Comparison of ENCODE assay signal across 27 mouse cellular contexts in the genomic region with DNA sequence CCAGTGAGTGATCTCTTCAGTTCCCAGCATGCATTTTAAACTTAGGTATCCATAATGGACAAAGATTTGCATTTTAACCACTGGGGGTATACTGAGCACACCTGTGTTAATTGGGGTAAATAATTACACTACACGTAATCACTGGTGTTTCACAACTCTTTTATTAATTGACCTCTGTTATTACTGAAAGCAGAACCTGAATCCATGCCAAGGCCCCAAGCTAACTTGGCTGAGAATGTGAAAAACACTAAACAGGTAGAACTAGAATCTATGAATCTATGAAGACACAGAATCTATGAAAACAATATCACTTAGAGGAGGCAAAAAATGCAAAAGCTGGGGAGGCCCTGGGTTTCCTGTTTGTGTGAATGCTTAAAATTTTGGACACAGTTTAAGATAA. TPM values are rescaled to one million over a fixed set of nuclear protein-coding genes. Genes with fewer than 3 reads are reported as not detected.
A peak's percentile ranks its signal among the peaks of the same experiment; 100 is the strongest.
DNase-seq lines count a peak whose midpoint lies in the region; ATAC-seq and TF ChIP-seq lines count a peak whose summit lies in the region.
"Had no signal": no experiment of that assay in that cellular context is flagged by ENCODE, and none has a peak within 500 bp of the region (broad histone marks: within the 10 kb centered on the region; RNA-seq: fewer than 3 reads in every experiment).

No protein-coding gene starts in this region.

- H3K36me3 ChIP-seq in kidney, adult 2 months (ENCODE audit: control insufficient read depth, insufficient read depth, low read length), result peaks cover 36% of the 10 kb centered on the region
- peaks cover 85% of the 10 kb centered on the region for H3K36me3 ChIP-seq in kidney, embryonic 14.5 days (ENCODE audit: control insufficient read depth, insufficient read depth, low read length)
- H3K36me3 ChIP-seq in liver, adult 2 months (ENCODE audit: control insufficient read depth, insufficient read depth, low read length), result peaks cover 90% of the 10 kb centered on the region
- H3K36me3 ChIP-seq in liver, embryonic 11.5 days (ENCODE audit: control insufficient read depth, insufficient read depth, low read length), result peaks cover 19% of the 10 kb centered on the region; the same call in 1 of the 2 replicates

- peaks cover 8% of the 10 kb centered on the region; the same call in 1 of the 2 replicates for H3K4me1 ChIP-seq in kidney, adult 2 months (ENCODE audit: control insufficient read depth, insufficient read depth, low read length)
- H3K4me1 ChIP-seq in kidney, embryonic 14.5 days (ENCODE audit: control insufficient read depth, insufficient read depth, low read length), result no peaks in the 10 kb centered on the region
- peaks cover 22% of the 10 kb centered on the region for H3K4me1 ChIP-seq in liver, adult 2 months (ENCODE audit: control insufficient read depth, insufficient read depth, low read length)
- no peaks in the 10 kb centered on the region for H3K4me1 ChIP-seq in liver, embryonic 11.5 days (replicated peaks; ENCODE audit: control insufficient read depth, insufficient read depth, low read length)
- H3K4me1 ChIP-seq: embryonic facial prominence, embryonic 13.5 days; embryonic facial prominence, embryonic 15.5 days had no signal

- peak; percentile 76 for DNase-seq in kidney, adult 2 months
- peak; percentile 37 for DNase-seq in kidney, postnatal 14 days
- no peak for DNase-seq in kidney, adult 11 months
- DNase-seq in liver, adult 2 months (ENCODE audit: extremely low read depth, low read depth, low spot score), result peak; percentile 59
- DNase-seq in liver, embryonic 11.5 days (ENCODE audit: low spot score), result no peak
- DNase-seq: adrenal gland, adult 2 months; adrenal gland, postnatal 10 days; adrenal gland, postnatal 25 days; cerebellum, adult 11 months; cerebellum, adult 18-20 months; cerebellum, adult 8-10 months; cerebellum, adult 9-11 months; cerebellum, postnatal 14 days; cerebellum, postnatal 36 days; embryo, embryonic 11 days had no signal

- 34% methylated on average over 1 of the region's 1 CpGs for WGBS in kidney, adult 2 months
- 92% methylated on average over 1 of the region's 1 CpGs for WGBS in kidney, embryonic 14.5 days
- WGBS in liver, adult 2 months, result 26% methylated on average over 1 of the region's 1 CpGs
- WGBS in liver, embryonic 11.5 days, result 82% methylated on average over 1 of the region's 1 CpGs

- TF ChIP-seq CTCF in kidney, adult 2 months (conservative IDR thresholded peaks at IDR 0.05; ENCODE audit: insufficient read depth, insufficient read length, low read depth, low read length), result no peak
- no peak for TF ChIP-seq CTCF in liver, adult 2 months (IDR thresholded peaks at IDR 0.05; ENCODE audit: low read depth, low read length)

- H3K9me3 ChIP-seq in kidney, embryonic 14.5 days (ENCODE audit: control insufficient read depth, low read length), result no peaks in the 10 kb centered on the region
- H3K9me3 ChIP-seq in liver, embryonic 11.5 days (ENCODE audit: control insufficient read depth, low read length), result no peaks in the 10 kb centered on the region
- H3K9me3 ChIP-seq: embryonic facial prominence, embryonic 13.5 days; embryonic facial prominence, embryonic 15.5 days; forebrain, embryonic 10.5 days; forebrain, embryonic 12.5 days had no signal

- no peaks in the 10 kb centered on the region for H3K27me3 ChIP-seq in kidney, adult 2 months (replicated peaks; ENCODE audit: control insufficient read depth, insufficient read depth, low read length)
- H3K27me3 ChIP-seq in kidney, embryonic 14.5 days (ENCODE audit: control insufficient read depth, insufficient read depth, low read length), result no peaks in the 10 kb centered on the region
- no peaks in the 10 kb centered on the region for H3K27me3 ChIP-seq in liver, adult 2 months (ENCODE audit: control insufficient read depth, insufficient read depth, low read length)
- no peaks in the 10 kb centered on the region for H3K27me3 ChIP-seq in liver, embryonic 11.5 days (replicated peaks; ENCODE audit: control insufficient read depth, insufficient read depth, low read length)
- H3K27me3 ChIP-seq: embryonic facial prominence, embryonic 13.5 days; embryonic facial prominence, embryonic 15.5 days; forebrain, embryonic 12.5 days had no signal

- H3K79me2 ChIP-seq in liver, adult 2 months (ENCODE audit: control insufficient read depth, insufficient read depth, low read length), result no peaks in the 10 kb centered on the region

- H3K4me3 ChIP-seq in kidney, adult 2 months (ENCODE audit: insufficient read depth, low read depth, low read length), result no peak overlapping the region
- H3K4me3 ChIP-seq in kidney, embryonic 14.5 days (ENCODE audit: low read length), result no peak overlapping the region
- H3K4me3 ChIP-seq in liver, adult 2 months (ENCODE audit: insufficient read depth, low read depth, low read length), result no peak overlapping the region
- no peak overlapping the region for H3K4me3 ChIP-seq in liver, embryonic 11.5 days (ENCODE audit: low read depth, low read length)
- H3K4me3 ChIP-seq: embryonic facial prominence, embryonic 13.5 days; embryonic facial prominence, embryonic 15.5 days; erythroblast, embryonic 14.5 days; forebrain, embryonic 10.5 days; forebrain, embryonic 12.5 days had no signal

- no peak overlapping the region for H3K4me2 ChIP-seq in kidney, embryonic 14.5 days (replicated peaks; ENCODE audit: low read depth, low read length)
- no peak overlapping the region for H3K4me2 ChIP-seq in liver, embryonic 11.5 days
- H3K4me2 ChIP-seq: embryonic facial prominence, embryonic 13.5 days; embryonic facial prominence, embryonic 15.5 days; forebrain, embryonic 12.5 days had no signal

- no peak for TF ChIP-seq POLR2A in kidney, adult 2 months (IDR thresholded peaks at IDR 0.05; ENCODE audit: low read depth, low read length)
- no peak for TF ChIP-seq POLR2A in liver, adult 2 months (IDR thresholded peaks at IDR 0.05; ENCODE audit: extremely low read depth, insufficient read depth, low read length)

- ATAC-seq in kidney, embryonic 14.5 days (ENCODE audit: low FRiP score, low TSS enrichment), result no peak
- ATAC-seq in liver, embryonic 11.5 days (replicated peaks; ENCODE audit: low FRiP score), result no peak
- ATAC-seq: forebrain, embryonic 14.5 days had no signal

- no peak overlapping the region for H3K9ac ChIP-seq in kidney, embryonic 14.5 days (ENCODE audit: low read depth, low read length)
- no peak overlapping the region for H3K9ac ChIP-seq in liver, adult 2 months (ENCODE audit: low read depth, low read length)
- no peak overlapping the region for H3K9ac ChIP-seq in liver, embryonic 11.5 days (ENCODE audit: low read depth, low read length)
- H3K9ac ChIP-seq: embryonic facial prominence, embryonic 13.5 days; embryonic facial prominence, embryonic 15.5 days; forebrain, embryonic 12.5 days had no signal

- peak overlapping the region; percentile 65; the same call in 1 of the 2 replicates for H3K27ac ChIP-seq in kidney, adult 2 months (ENCODE audit: insufficient read depth, low read depth, low read length)
- H3K27ac ChIP-seq in kidney, embryonic 14.5 days (ENCODE audit: low read depth, low read length), result no peak overlapping the region
- peak overlapping the region; percentile 54; the same call in 1 of the 2 replicates for H3K27ac ChIP-seq in liver, adult 2 months (replicated peaks; ENCODE audit: insufficient read depth, low read depth, low read length)
- no peak overlapping the region for H3K27ac ChIP-seq in liver, embryonic 11.5 days (ENCODE audit: low read depth, low read length)
- H3K27ac ChIP-seq: embryonic facial prominence, embryonic 13.5 days; embryonic facial prominence, embryonic 15.5 days; forebrain, embryonic 10.5 days; forebrain, embryonic 12.5 days had no signal

RNA-seq across cellular contexts. Expression of a gene that starts 18.8 kb away (rescaled TPM):
- 247 and 334 TPM in 2 replicates for polyA plus RNA-seq in kidney, adult 2 months (2012; rRNA removed)
- polyA plus RNA-seq in kidney, embryonic 14.5 days (2014; fragmentation: Nextera tagmentation; extraction: Ambion mirVana), result 123 and 182 TPM in 2 replicates
- total RNA-seq in liver, adult 2 months (2014; rRNA removed), result 510 and 624 TPM in 2 replicates
- 137 and 155 TPM in 2 replicates for polyA plus RNA-seq in liver, adult 2 months (2012; rRNA removed)
- polyA plus RNA-seq in liver, embryonic 11.5 days (2014; fragmentation: Nextera tagmentation; extraction: Ambion mirVana), result 106 and 118 TPM in 2 replicates
- polyA plus RNA-seq: erythroblast, embryonic 14.5 days had no signal

RNA-seq across cellular contexts. Expression of a gene that starts 19.0 kb away (rescaled TPM):
- 8.0 and 9.3 TPM in 2 replicates for polyA plus RNA-seq in kidney, adult 2 months (2012; rRNA removed)
- 12.7 and 22.1 TPM in 2 replicates for polyA plus RNA-seq in kidney, embryonic 14.5 days (2014; fragmentation: Nextera tagmentation; extraction: Ambion mirVana)
- 18.7 and 21.1 TPM in 2 replicates for total RNA-seq in liver, adult 2 months (2014; rRNA removed)
- polyA plus RNA-seq in liver, adult 2 months (2012; rRNA removed), result 2.8 and 2.9 TPM in 2 replicates
- polyA plus RNA-seq in liver, embryonic 11.5 days (2014; fragmentation: Nextera tagmentation; extraction: Ambion mirVana), result 9.8 and 10.7 TPM in 2 replicates

RNA-seq across cellular contexts. Expression of a gene that starts 44.5 kb away (rescaled TPM):
- polyA plus RNA-seq in kidney, adult 2 months (2012; rRNA removed), result 64.3 and 85.6 TPM in 2 replicates
- 0.36 and 1.1 TPM in 2 replicates for polyA plus RNA-seq in kidney, embryonic 14.5 days (2014; fragmentation: Nextera tagmentation; extraction: Ambion mirVana)
- total RNA-seq in liver, adult 2 months (2014; rRNA removed), result not detected in 2 replicates
- 0.17 TPM in 1 of 2 replicates, not detected in the other for polyA plus RNA-seq in liver, adult 2 months (2012; rRNA removed)
- polyA plus RNA-seq in liver, embryonic 11.5 days (2014; fragmentation: Nextera tagmentation; extraction: Ambion mirVana), result 0.32 and 0.49 TPM in 2 replicates
- total RNA-seq: adrenal gland, adult 2 months; adrenal gland, postnatal 25 days; MEL had no signal
- polyA plus RNA-seq: adrenal gland, adult 2 months; C2C12; erythroblast, embryonic 14.5 days had no signal

RNA-seq across cellular contexts. Expression of a gene that starts 48.1 kb away (rescaled TPM):
- polyA plus RNA-seq in kidney, adult 2 months (2012; rRNA removed), result 7.6 and 9.0 TPM in 2 replicates
- polyA plus RNA-seq in kidney, embryonic 14.5 days (2014; fragmentation: Nextera tagmentation; extraction: Ambion mirVana), result not detected in 2 replicates
- not detected in 2 replicates for total RNA-seq in liver, adult 2 months (2014; rRNA removed)
- polyA plus RNA-seq in liver, adult 2 months (2012; rRNA removed), result not detected in 2 replicates
- not detected in 2 replicates for polyA plus RNA-seq in liver, embryonic 11.5 days (2014; fragmentation: Nextera tagmentation; extraction: Ambion mirVana)
- total RNA-seq: adrenal gland, adult 2 months; adrenal gland, postnatal 10 days; adrenal gland, postnatal 25 days; adrenal gland, postnatal 4 days; common myeloid progenitor, adult 5-6 weeks; MEL had no signal
- polyA plus RNA-seq: adrenal gland, adult 2 months; C2C12; embryonic facial prominence, embryonic 11.5 days; embryonic facial prominence, embryonic 13.5 days; embryonic facial prominence, embryonic 15.5 days; erythroblast, embryonic 14.5 days; forebrain, embryonic 10.5 days; forebrain, embryonic 12.5 days; forebrain, embryonic 14.5 days had no signal

Comparison
In these comparisons a context has a peak if more than half of its experiments do, and no peak if none do; other contexts are left out.
1. DNase-seq: peak in kidney, adult 2 months (single experiment), kidney, postnatal 14 days (single experiment) and liver, adult 2 months (single experiment); none in kidney, adult 11 months (single experiment) and liver, embryonic 11.5 days (single experiment).
2. H3K27ac ChIP-seq: peak in kidney, adult 2 months (single experiment) and liver, adult 2 months (single experiment); none in kidney, embryonic 14.5 days (single experiment) and liver, embryonic 11.5 days (single experiment).
3. RNA of a gene that starts 44.5 kb away (polyA plus RNA-seq): 64.3 to 85.6 TPM in kidney, adult 2 months; 0.36 to 1.1 TPM in kidney, embryonic 14.5 days, 0.32 to 0.49 TPM in liver, embryonic 11.5 days and 0.17 TPM in liver, adult 2 months; every median in the first group is over 10 times any median in the second.